Mouse (Mus musculus): ENCODE measurements around the gene Sstr5. TPM values are rescaled to one million over a fixed set of nuclear protein-coding genes. Genes with fewer than 3 reads are reported as not detected.

The Sstr5 gene
- total RNA-seq, 2 experiments from 2014 or later = 0.60 TPM; not detected in 1

- peak; percentile 71 to 77 for DNase-seq (ENCODE audit: low spot score in 2 of 2)
- intact Hi-C loops (cut with DNase I) = loop anchor here (1.0 to 2.0 kb wide), 3 partner anchors 31 to 325 kb away; no protein-coding TSS in a partner anchor
These were observed 20.9 kb downstream of the Sstr5 start for GRCm38 (mm10) chr17:25475946-25476744.

- intact Hi-C loops (cut with DNase I) = loop anchor here (5.0 kb wide), 1 partner anchor 93 kb away; no protein-coding TSS in a partner anchor
- peak; percentile 61 to 67 for DNase-seq (ENCODE audit: low spot score in 2 of 2)
These were observed 22.6 kb downstream of the Sstr5 start for GRCm38 (mm10) chr17:25474330-25475077.

GRCm38 (mm10) chr17:25472044-25472443 lies 25.0 kb downstream of the Sstr5 start:
- intact Hi-C loops (cut with DNase I) = loop anchor here (5.0 kb wide), 1 partner anchor 95 kb away; no protein-coding TSS in a partner anchor
- no peak for DNase-seq (ENCODE audit: low spot score in 2 of 2)

GRCm38 (mm10) chr17:25471418-25471817 lies 25.7 kb downstream of the Sstr5 start:
- DNase-seq (ENCODE audit: low spot score in 2 of 2) = peak in 1 of 2 experiments; percentile 36
- intact Hi-C loops (cut with DNase I) = loop anchor here (5.0 kb wide), 1 partner anchor 96 kb away; no protein-coding TSS in a partner anchor

GRCm38 (mm10) chr17:25469798-25470197 lies 27.3 kb downstream of the Sstr5 start:
- intact Hi-C loops (cut with DNase I) = loop anchor here (1.0 to 5.0 kb wide), 3 partner anchors 71 to 135 kb away; no protein-coding TSS in a partner anchor
- DNase-seq (ENCODE audit: low spot score in 2 of 2) = peak; percentile 69 to 76

- DNase-seq (ENCODE audit: low spot score in 2 of 2) = no peak
- intact Hi-C loops (cut with DNase I) = no loop called here
These were observed 28.8 kb downstream of the Sstr5 start for GRCm38 (mm10) chr17:25468301-25468700.

GRCm38 (mm10) chr17:25467781-25468180 lies 29.3 kb downstream of the Sstr5 start:
- intact Hi-C loops (cut with DNase I) = no loop called here
- DNase-seq (ENCODE audit: low spot score in 2 of 2) = no peak

- no peak for DNase-seq (ENCODE audit: low spot score in 2 of 2)
- intact Hi-C loops (cut with DNase I) = no loop called here
These were observed 30.8 kb downstream of the Sstr5 start for GRCm38 (mm10) chr17:25466257-25466656.

GRCm38 (mm10) chr17:25464091-25464490 lies 33.0 kb downstream of the Sstr5 start:
- no peak for DNase-seq (ENCODE audit: low spot score in 2 of 2)
- intact Hi-C loops (cut with DNase I) = no loop called here

GRCm38 (mm10) chr17:25463326-25463945 lies 33.7 kb downstream of the Sstr5 start:
- intact Hi-C loops (cut with DNase I) = no loop called here
- no peak for DNase-seq (ENCODE audit: low spot score in 2 of 2)

- intact Hi-C loops (cut with DNase I) = no loop called here
- DNase-seq (ENCODE audit: low spot score in 2 of 2) = no peak
These were observed 34.7 kb downstream of the Sstr5 start for GRCm38 (mm10) chr17:25462236-25462875.

GRCm38 (mm10) chr17:25456540-25456939 lies 40.5 kb downstream of the Sstr5 start:
- peak; percentile 80 to 86 for DNase-seq (ENCODE audit: low spot score in 2 of 2)
- intact Hi-C loops (cut with DNase I) = no loop called here

GRCm38 (mm10) chr17:25454272-25454671 lies 42.8 kb downstream of the Sstr5 start, which contains the start of gene Tekt4:
TSS of gene Tekt4 (plus strand) at chr17:25454615.
- DNase-seq (ENCODE audit: low spot score in 2 of 2) = no peak

GRCm38 (mm10) chr17:25452246-25452965 lies 44.7 kb downstream of the Sstr5 start:
- intact Hi-C loops (cut with DNase I) = no loop called here
- no peak for DNase-seq (ENCODE audit: low spot score in 2 of 2)

More at GRCm38 (mm10) chr17:25454272-25454671, 42.8 kb downstream of the Sstr5 start, which contains the start of gene Tekt4:
- intact Hi-C loops (cut with DNase I) = no loop called here

GRCm38 (mm10) chr17:25450329-25450728 lies 46.8 kb downstream of the Sstr5 start:
- no peak for DNase-seq (ENCODE audit: low spot score in 2 of 2)
- intact Hi-C loops (cut with DNase I) = no loop called here

- no peak for DNase-seq (ENCODE audit: low spot score in 2 of 2)
- intact Hi-C loops (cut with DNase I) = no loop called here
These were observed 49.2 kb downstream of the Sstr5 start for GRCm38 (mm10) chr17:25447865-25448264.

GRCm38 (mm10) chr17:25445841-25446240 lies 51.2 kb downstream of the Sstr5 start:
- intact Hi-C loops (cut with DNase I) = no loop called here
- no peak for DNase-seq (ENCODE audit: low spot score in 2 of 2)

GRCm38 (mm10) chr17:25445074-25445473 lies 52.0 kb downstream of the Sstr5 start:
- intact Hi-C loops (cut with DNase I) = no loop called here
- DNase-seq (ENCODE audit: low spot score in 2 of 2) = no peak

- intact Hi-C loops (cut with DNase I) = no loop called here
- no peak for DNase-seq (ENCODE audit: low spot score in 2 of 2)
These were observed 54.2 kb downstream of the Sstr5 start for GRCm38 (mm10) chr17:25442889-25443288.
